Mouse (Mus musculus) adrenal gland, postnatal 36 days (tissue): ENCODE data around the gene Gm11096. TPM values are rescaled to one million over a fixed set of nuclear protein-coding genes. Genes with fewer than 3 reads are reported as not detected.
A peak's percentile ranks its signal among the peaks of the same experiment; 100 is the strongest.

Experiments
- DNase-seq, 2 experiments: peaks; one replicate each; pipeline ENCODE4 v3.0.0; 2021; ENCODE audit warnings: mixed read lengths in 1 of 2
- total RNA-seq, 2 experiments: library from RNA; stranded (reverse); gene quantifications; 2 replicates each; pipeline ENCODE4 v1.2.3; 2021

The Gm11096 gene
- total RNA-seq, 2 experiments from 2014 or later, result not detected

DNA sequence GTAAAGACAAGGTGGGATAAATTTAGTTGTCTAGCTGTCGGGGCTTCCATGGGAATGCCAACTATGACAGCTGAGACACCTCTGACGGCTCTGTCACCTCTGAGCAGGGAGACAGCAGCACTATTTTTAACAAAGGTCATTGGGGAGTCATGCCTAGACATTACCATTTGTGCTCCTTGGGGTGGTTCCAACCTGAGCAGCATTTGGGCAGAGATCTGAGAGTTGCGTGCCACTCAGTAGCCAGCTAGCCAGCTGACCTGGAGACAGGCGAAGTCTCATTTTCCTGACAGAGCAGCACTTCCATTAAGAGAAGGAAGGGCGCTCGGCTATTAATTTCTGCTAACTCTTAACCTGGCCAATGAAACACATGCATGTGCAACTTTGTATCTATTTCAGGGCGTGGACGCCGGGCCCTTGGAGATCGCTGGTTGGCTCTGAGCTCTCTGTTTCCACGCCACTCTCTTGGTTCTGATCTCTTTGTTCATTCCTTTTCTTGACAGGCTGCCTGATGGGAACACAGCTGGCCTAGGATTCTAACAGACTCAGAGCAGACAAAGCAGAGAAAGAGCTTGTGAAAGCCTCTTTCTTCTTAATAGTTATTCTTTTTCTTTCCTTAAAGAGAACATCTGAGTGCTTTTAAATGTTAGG, 40.4 kb downstream of the Gm11096 start:
- peak in 1 of 2 experiments; percentile 11 for DNase-seq

DNA sequence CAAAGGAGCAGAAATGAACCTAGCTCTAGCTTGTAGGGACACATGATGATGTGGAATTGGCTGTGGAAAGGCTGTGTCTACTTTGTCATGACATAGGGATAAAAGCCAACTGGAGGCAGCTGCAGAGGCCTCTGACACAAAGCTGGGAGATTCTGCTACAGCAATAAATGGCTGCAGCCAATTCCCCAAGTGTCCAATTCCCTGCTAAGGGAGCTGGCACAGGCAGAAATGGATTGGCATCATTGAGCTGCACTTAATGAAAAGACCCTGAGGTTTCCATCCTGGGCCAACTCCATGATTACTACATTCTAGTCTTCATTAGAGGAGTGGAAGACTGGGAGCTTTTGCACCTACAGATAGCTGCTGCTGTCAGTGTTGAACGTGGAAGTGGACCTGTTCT, 44.8 kb downstream of the Gm11096 start:
- no peak for DNase-seq
